Mouse (Mus musculus): Measurements from ENCODE around the gene Olfr3.

DNA sequence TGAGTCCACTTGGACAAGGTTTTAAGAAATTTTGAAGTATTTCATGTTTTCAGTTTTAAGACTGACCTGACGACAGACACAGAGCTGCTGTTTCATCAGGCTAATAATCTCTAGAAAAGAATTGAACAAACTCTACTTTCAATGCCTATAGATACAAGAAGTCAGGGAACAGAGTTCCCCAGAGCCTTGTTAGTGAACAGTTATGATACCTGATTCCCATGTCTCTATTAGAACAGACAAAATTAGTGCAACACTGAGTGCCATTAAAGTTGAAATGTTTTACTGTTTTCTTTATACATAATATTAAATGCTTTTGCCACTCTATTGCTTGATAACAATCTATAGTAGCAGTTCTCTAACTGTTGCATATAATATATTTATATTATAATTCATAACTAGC is 45.7 kb upstream of the Olfr3 start, which contains the start of gene Olfr351:
- no peak for TF ChIP-seq CTCF (IDR thresholded peaks at IDR 0.05; ENCODE audit: low read depth, low read length)
- TF ChIP-seq GATA1 (IDR thresholded peaks at IDR 0.05; ENCODE audit: borderline replicate concordance, low read length), result no peak

Measured in G1E (cell line).